Mouse (Mus musculus): ENCODE data around the gene Thsd4. TPM values are rescaled to one million over a fixed set of nuclear protein-coding genes. Genes with fewer than 3 reads are reported as not detected.

Thsd4 gene
- polyA plus RNA-seq, 1 experiment from 2014 or later: 5.1 TPM

DNA sequence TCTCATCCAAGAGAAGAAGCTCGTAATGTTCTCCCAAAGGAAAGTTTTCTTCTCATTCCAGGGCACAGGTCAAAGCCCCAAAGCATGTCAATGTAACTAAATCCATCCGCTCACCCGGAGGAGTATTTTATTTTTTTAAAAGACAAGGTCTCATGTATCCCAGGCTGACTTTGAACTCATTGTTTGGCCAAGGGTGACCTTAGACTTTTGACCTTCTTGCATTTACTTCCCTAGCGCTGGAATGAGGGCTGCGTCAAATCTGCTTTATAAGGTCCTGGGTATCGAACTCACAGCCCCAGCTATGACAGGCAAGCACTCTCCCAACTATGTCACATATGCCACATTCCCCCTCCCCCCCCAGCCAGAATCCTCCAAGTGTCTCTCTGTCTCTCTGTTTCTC lies 137.1 kb downstream of the Thsd4 start:
- Histone ChIP-seq H3K36me3 (ENCODE audit: control insufficient read depth, insufficient read depth, low read length) (no peaks in the 10 kb centered on the region), H3K4me3 (ENCODE audit: low read depth, low read length) (no peak overlapping the region), H3K4me1 (replicated peaks; ENCODE audit: control insufficient read depth, insufficient read depth, low read length) (no peaks in the 10 kb centered on the region), H3K27ac (ENCODE audit: low read depth, low read length) (no peak overlapping the region), H3K4me2 (replicated peaks; ENCODE audit: low read depth, low read length) (no peak overlapping the region), H3K27me3 (ENCODE audit: control insufficient read depth, insufficient read depth, low read length) (no peaks in the 10 kb centered on the region), H3K9ac (ENCODE audit: low read depth, low read length) (no peak overlapping the region), H3K9me3 (ENCODE audit: control insufficient read depth, low read length) (no peaks in the 10 kb centered on the region)
- WGBS: 43% methylated on average over 6 of the region's 6 CpGs
- no peak for DNase-seq (ENCODE audit: low spot score)
- no peak for ATAC-seq (ENCODE audit: low FRiP score)

DNA sequence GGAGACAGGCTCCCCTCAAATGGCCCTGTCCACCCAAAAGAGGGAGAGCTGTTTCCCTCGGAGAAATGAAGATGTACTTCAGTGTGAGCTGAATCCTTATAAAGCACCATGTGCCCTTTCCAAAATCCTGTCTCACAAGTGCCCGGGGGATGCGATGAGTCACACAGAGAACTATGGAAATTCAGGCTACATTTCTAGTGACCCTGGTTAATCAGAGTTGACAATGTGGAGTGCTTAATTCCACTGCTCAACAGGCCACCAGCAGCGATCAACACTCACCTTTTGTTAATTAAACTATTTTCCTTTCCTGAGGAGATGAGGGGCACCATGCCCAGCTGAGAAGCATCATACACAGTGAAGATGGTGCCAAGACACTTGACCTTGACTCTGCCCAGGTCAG lies 138.9 kb downstream of the Thsd4 start:
- no peak for ATAC-seq (ENCODE audit: low FRiP score)
- no peaks in the 10 kb centered on the region for H3K9me3 ChIP-seq (ENCODE audit: control insufficient read depth, low read length)
- H3K9ac ChIP-seq (ENCODE audit: low read depth, low read length): no peak overlapping the region
- no peak overlapping the region for H3K4me3 ChIP-seq (ENCODE audit: low read depth, low read length)
- no peaks in the 10 kb centered on the region for H3K27me3 ChIP-seq (ENCODE audit: control insufficient read depth, insufficient read depth, low read length)
- H3K4me2 ChIP-seq (replicated peaks; ENCODE audit: low read depth, low read length): no peak overlapping the region
- H3K4me1 ChIP-seq (replicated peaks; ENCODE audit: control insufficient read depth, insufficient read depth, low read length): no peaks in the 10 kb centered on the region
- no peak for DNase-seq (ENCODE audit: low spot score)
- no peak overlapping the region for H3K27ac ChIP-seq (ENCODE audit: low read depth, low read length)
- no peaks in the 10 kb centered on the region for H3K36me3 ChIP-seq (ENCODE audit: control insufficient read depth, insufficient read depth, low read length)
- WGBS: 76% methylated on average over 4 of the region's 4 CpGs

DNA sequence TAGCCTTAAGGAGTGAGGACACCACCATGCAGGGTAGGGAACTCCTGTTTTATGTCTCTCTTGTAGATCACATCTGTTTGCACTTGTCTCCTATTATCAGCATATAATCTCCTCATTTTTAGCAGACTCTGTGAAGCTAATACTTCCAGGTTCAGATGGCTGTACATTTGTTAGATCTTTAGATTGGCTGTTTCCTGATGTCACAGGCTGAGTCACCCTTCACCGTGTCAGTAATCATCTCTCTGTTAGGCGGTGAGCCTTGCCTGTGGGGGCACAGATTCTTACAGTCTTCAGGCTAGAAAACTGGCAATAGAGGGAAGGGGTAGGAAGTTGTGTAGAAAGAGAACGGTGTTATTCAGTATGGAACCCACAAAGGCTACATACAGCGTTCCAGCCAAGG lies 139.3 kb downstream of the Thsd4 start:
- Histone ChIP-seq H3K27ac (ENCODE audit: low read depth, low read length) (no peak overlapping the region), H3K4me2 (replicated peaks; ENCODE audit: low read depth, low read length) (no peak overlapping the region), H3K27me3 (ENCODE audit: control insufficient read depth, insufficient read depth, low read length) (no peaks in the 10 kb centered on the region), H3K4me1 (replicated peaks; ENCODE audit: control insufficient read depth, insufficient read depth, low read length) (no peaks in the 10 kb centered on the region), H3K9me3 (ENCODE audit: control insufficient read depth, low read length) (no peaks in the 10 kb centered on the region), H3K4me3 (ENCODE audit: low read depth, low read length) (no peak overlapping the region), H3K9ac (ENCODE audit: low read depth, low read length) (no peak overlapping the region), H3K36me3 (ENCODE audit: control insufficient read depth, insufficient read depth, low read length) (no peaks in the 10 kb centered on the region)
- no peak for DNase-seq (ENCODE audit: low spot score)
- 84% methylated on average over 4 of the region's 4 CpGs for WGBS
- ATAC-seq (ENCODE audit: low FRiP score): no peak

DNA sequence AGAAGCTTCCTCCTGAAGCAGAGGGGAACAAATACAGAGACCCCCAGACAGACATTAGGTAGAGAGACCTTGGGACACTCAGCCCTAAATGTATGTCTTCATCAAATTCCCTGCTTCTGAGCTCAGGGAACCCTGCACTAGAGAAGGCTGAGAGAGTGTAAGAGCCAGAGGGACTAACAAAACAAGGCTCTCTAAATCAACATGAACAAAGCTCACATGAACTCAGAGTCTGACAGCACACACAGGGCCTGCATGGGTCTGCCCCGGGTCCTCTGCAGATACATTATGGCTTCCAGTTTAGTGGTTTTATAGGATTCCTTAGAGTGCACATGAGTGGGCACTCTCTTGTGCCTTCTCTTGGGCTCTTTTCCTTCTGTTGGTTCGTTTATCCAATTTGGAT lies 140.8 kb downstream of the Thsd4 start:
- Histone ChIP-seq H3K27me3 (ENCODE audit: control insufficient read depth, insufficient read depth, low read length) (no peaks in the 10 kb centered on the region), H3K36me3 (ENCODE audit: control insufficient read depth, insufficient read depth, low read length) (no peaks in the 10 kb centered on the region), H3K4me2 (replicated peaks; ENCODE audit: low read depth, low read length) (no peak overlapping the region), H3K27ac (ENCODE audit: low read depth, low read length) (no peak overlapping the region), H3K9me3 (ENCODE audit: control insufficient read depth, low read length) (no peaks in the 10 kb centered on the region), H3K9ac (ENCODE audit: low read depth, low read length) (no peak overlapping the region), H3K4me3 (ENCODE audit: low read depth, low read length) (no peak overlapping the region), H3K4me1 (replicated peaks; ENCODE audit: control insufficient read depth, insufficient read depth, low read length) (no peaks in the 10 kb centered on the region)
- no peak for DNase-seq (ENCODE audit: low spot score)
- ATAC-seq (ENCODE audit: low FRiP score): no peak
- 88% methylated on average over 2 of the region's 2 CpGs for WGBS

DNA sequence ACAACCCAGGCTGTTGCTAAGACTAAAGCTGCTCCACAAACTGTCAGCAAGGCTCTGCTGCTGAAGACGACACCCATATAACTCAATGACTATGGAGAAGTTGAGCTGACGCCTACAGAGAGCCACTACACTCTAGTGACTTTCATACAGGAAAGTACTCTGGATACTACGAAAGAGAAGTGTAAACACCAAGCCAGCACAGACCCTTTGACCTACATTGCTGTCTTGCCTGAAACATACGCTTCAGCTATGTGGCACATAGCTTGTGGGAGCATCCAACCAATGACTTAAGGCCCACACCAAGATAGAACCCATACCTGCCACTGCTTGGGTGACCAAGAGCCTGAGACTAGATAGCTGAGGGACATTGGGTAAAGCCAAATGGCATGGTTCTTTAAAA lies 141.3 kb downstream of the Thsd4 start:
- H3K4me2 ChIP-seq (replicated peaks; ENCODE audit: low read depth, low read length): no peak overlapping the region
- H3K4me3 ChIP-seq (ENCODE audit: low read depth, low read length): no peak overlapping the region
- no peaks in the 10 kb centered on the region for H3K27me3 ChIP-seq (ENCODE audit: control insufficient read depth, insufficient read depth, low read length)
- DNase-seq (ENCODE audit: low spot score) (no peak), ATAC-seq (ENCODE audit: low FRiP score) (no peak)
- H3K36me3 ChIP-seq (ENCODE audit: control insufficient read depth, insufficient read depth, low read length): no peaks in the 10 kb centered on the region
- H3K9ac ChIP-seq (ENCODE audit: low read depth, low read length): no peak overlapping the region
- H3K4me1 ChIP-seq (replicated peaks; ENCODE audit: control insufficient read depth, insufficient read depth, low read length): no peaks in the 10 kb centered on the region
- no peaks in the 10 kb centered on the region for H3K9me3 ChIP-seq (ENCODE audit: control insufficient read depth, low read length)
- H3K27ac ChIP-seq (ENCODE audit: low read depth, low read length): no peak overlapping the region
- 91% methylated on average over 4 of the region's 4 CpGs for WGBS

DNA sequence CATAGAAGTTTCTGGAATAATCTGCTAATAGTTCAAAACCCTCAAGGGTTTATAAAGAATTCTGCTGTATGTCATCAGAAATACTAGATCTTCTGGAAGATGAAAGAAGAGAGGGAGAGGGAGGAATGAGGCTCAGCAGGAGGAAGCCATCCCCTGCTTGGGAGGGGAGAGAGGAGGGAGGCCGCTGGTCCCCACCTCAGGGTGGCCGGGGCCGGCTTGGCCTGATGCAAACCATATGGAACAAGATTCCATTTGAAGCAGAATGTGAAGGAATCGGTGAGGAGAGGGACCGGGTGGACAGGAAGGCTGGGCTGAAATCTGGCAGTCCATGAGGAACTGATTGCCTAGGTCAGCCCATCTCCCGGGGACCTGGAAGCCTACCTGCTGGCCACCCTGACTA lies 143.6 kb downstream of the Thsd4 start:
- Histone ChIP-seq H3K9ac (ENCODE audit: low read depth, low read length) (no peak overlapping the region), H3K4me1 (replicated peaks; ENCODE audit: control insufficient read depth, insufficient read depth, low read length) (no peaks in the 10 kb centered on the region), H3K4me3 (ENCODE audit: low read depth, low read length) (no peak overlapping the region), H3K4me2 (replicated peaks; ENCODE audit: low read depth, low read length) (no peak overlapping the region), H3K36me3 (ENCODE audit: control insufficient read depth, insufficient read depth, low read length) (no peaks in the 10 kb centered on the region), H3K27ac (ENCODE audit: low read depth, low read length) (no peak overlapping the region), H3K9me3 (ENCODE audit: control insufficient read depth, low read length) (no peaks in the 10 kb centered on the region), H3K27me3 (ENCODE audit: control insufficient read depth, insufficient read depth, low read length) (no peaks in the 10 kb centered on the region)
- no peak for ATAC-seq (ENCODE audit: low FRiP score)
- DNase-seq (ENCODE audit: low spot score): no peak
- WGBS: 60% methylated on average over 6 of the region's 6 CpGs

DNA sequence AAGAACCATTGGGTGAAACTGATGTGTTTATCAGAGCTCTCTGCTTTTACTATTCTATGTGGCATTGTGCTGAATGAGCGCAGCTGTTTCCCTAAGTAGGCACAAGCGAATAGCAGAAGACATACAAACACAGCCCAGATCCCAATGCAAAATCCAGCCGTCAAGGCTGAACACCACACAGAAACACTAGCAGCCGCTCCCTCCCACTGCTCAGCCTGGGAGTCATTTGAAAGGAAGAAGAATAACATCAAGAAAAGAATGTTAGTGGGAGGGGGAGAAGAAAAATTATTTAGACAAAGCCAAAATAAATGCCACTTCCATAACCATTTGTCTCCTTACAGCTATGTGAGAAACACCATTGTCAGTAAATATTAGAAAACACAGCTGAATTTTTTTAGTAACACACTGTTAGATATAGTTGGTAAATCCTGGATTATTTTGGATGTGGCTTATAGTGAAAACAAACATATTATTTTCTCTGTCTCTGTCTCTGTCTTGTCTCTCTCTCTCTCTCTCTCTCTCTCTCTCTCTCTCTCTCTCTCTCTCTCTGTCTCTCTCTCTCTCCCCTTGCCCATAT lies 148.6 kb downstream of the Thsd4 start:
- no peaks in the 10 kb centered on the region for H3K36me3 ChIP-seq (ENCODE audit: control insufficient read depth, insufficient read depth, low read length)
- H3K9me3 ChIP-seq (ENCODE audit: control insufficient read depth, low read length): no peaks in the 10 kb centered on the region
- H3K9ac ChIP-seq (ENCODE audit: low read depth, low read length): no peak overlapping the region
- no peaks in the 10 kb centered on the region for H3K4me1 ChIP-seq (replicated peaks; ENCODE audit: control insufficient read depth, insufficient read depth, low read length)
- H3K4me2 ChIP-seq (replicated peaks; ENCODE audit: low read depth, low read length): no peak overlapping the region
- DNase-seq (ENCODE audit: low spot score) (no peak), ATAC-seq (ENCODE audit: low FRiP score) (no peak)
- H3K27me3 ChIP-seq (ENCODE audit: control insufficient read depth, insufficient read depth, low read length): no peaks in the 10 kb centered on the region
- WGBS: 66% methylated on average over 4 of the region's 4 CpGs
- H3K4me3 ChIP-seq (ENCODE audit: low read depth, low read length): no peak overlapping the region
- H3K27ac ChIP-seq (ENCODE audit: low read depth, low read length): no peak overlapping the region

DNA sequence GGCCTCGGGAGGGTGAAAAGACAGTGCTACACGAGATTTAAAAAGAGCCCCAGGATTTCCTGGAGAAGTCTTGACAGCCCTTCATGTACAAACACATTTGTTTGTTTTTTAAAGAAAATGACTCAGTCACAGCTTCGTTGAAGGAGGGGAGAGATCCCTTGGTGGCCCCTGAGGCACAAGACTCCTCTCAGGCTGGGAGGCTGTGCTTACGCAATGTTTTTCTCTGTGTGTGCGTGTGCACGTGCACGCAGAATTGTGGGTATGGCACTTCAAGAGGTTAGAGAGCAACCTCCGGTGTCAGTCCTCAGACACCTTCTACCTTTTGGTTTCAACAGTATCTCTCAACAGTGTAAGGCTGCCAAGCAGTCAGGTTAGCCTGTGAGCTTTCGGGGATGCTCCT lies 153.3 kb downstream of the Thsd4 start:
- H3K27ac ChIP-seq (ENCODE audit: low read depth, low read length): no peak overlapping the region
- H3K27me3 ChIP-seq (ENCODE audit: control insufficient read depth, insufficient read depth, low read length): no peaks in the 10 kb centered on the region
- DNase-seq (ENCODE audit: low spot score) (no peak), ATAC-seq (ENCODE audit: low FRiP score) (no peak)
- H3K4me3 ChIP-seq (ENCODE audit: low read depth, low read length): no peak overlapping the region
- no peaks in the 10 kb centered on the region for H3K9me3 ChIP-seq (ENCODE audit: control insufficient read depth, low read length)
- no peaks in the 10 kb centered on the region for H3K36me3 ChIP-seq (ENCODE audit: control insufficient read depth, insufficient read depth, low read length)
- H3K9ac ChIP-seq (ENCODE audit: low read depth, low read length): no peak overlapping the region
- 81% methylated on average over 9 of the region's 9 CpGs for WGBS
- H3K4me1 ChIP-seq (replicated peaks; ENCODE audit: control insufficient read depth, insufficient read depth, low read length): no peaks in the 10 kb centered on the region
- H3K4me2 ChIP-seq (replicated peaks; ENCODE audit: low read depth, low read length): no peak overlapping the region

DNA sequence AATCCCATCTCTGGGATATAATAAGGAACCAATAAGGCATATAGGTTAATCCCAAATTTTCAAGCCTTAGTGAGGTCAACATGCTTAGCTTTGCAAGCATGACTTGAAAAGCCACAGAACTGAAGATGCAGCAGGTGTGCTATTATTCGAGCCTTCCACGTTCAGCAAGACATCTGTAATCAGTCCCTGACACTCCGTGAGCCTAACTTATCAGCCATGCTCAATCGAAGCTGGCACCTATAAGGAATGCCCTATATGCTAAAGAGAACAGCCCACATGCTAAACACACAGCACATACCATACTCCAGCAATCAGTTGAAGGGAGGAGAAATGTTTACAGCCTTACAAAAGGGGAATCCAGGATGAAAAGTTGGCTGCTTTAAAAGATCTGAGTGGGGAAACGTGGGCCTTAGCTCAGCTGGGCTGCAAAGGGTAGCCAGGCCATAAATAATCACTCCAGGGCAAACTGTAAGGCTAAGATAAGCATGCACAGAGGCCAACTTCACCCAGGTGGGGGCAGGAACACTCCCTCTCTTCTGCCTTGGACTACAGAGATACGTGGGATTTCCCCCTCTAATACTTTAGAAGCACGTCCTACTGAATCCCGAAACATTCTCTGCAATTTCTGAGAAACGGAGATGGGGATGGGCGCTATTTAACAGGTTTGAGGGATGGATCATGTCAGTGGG lies 154.1 kb downstream of the Thsd4 start:
- 90% methylated on average over 10 of the region's 10 CpGs for WGBS
- H3K9me3 ChIP-seq (ENCODE audit: control insufficient read depth, low read length): no peaks in the 10 kb centered on the region
- H3K4me2 ChIP-seq (replicated peaks; ENCODE audit: low read depth, low read length): no peak overlapping the region
- no peak overlapping the region for H3K27ac ChIP-seq (ENCODE audit: low read depth, low read length)
- no peak overlapping the region for H3K9ac ChIP-seq (ENCODE audit: low read depth, low read length)
- no peak for DNase-seq (ENCODE audit: low spot score)
- no peaks in the 10 kb centered on the region for H3K36me3 ChIP-seq (ENCODE audit: control insufficient read depth, insufficient read depth, low read length)
- no peak overlapping the region for H3K4me3 ChIP-seq (ENCODE audit: low read depth, low read length)
- H3K4me1 ChIP-seq (replicated peaks; ENCODE audit: control insufficient read depth, insufficient read depth, low read length): no peaks in the 10 kb centered on the region
- no peak for ATAC-seq (ENCODE audit: low FRiP score)
- no peaks in the 10 kb centered on the region for H3K27me3 ChIP-seq (ENCODE audit: control insufficient read depth, insufficient read depth, low read length)

Data from hindbrain, embryonic 11.5 days (tissue).